Mouse (Mus musculus): ENCODE measurements around the gene Nudcd2. TPM values are rescaled to one million over a fixed set of nuclear protein-coding genes. Genes with fewer than 3 reads are reported as not detected.

Nudcd2 gene
- 80.2 TPM for polyA plus RNA-seq (2014; fragmentation: Illumina TruSeq; extraction: RNeasy Lipid Tissue Mini Kit (QIAGEN cat#74804); ENCODE audit: low read depth, low replicate concordance)

GRCm38 (mm10) chr11:40733339-40734174 lies at the start of gene Nudcd2, which contains the start of gene Hmmr:
Gene Nudcd2 (plus strand): TSS chr11:40733667.
Gene Hmmr (minus strand): TSS chr11:40733422.

GRCm38 (mm10) chr11:40695103-40695502 lies 38.4 kb upstream of the Nudcd2 start, which contains the start of gene Mat2b:
Gene Mat2b (minus strand): TSS chr11:40695203.

GRCm38 (mm10) chr11:40755109-40755627 lies 21.7 kb downstream of the Nudcd2 start, which contains the start of gene Ccng1:
Gene Ccng1 (minus strand): TSS chr11:40755311.

Other genes with a start within 250 kb of the Nudcd2 start
- gene Mat2b, start 38.5 kb upstream of the Nudcd2 start, polyA plus RNA-seq (2014; fragmentation: Illumina TruSeq; extraction: RNeasy Lipid Tissue Mini Kit (QIAGEN cat#74804); ENCODE audit: low read depth, low replicate concordance), result 50.9 TPM
- 0.19 TPM for gene Hmmr, start 245 bp upstream of the Nudcd2 start, polyA plus RNA-seq (2014; fragmentation: Illumina TruSeq; extraction: RNeasy Lipid Tissue Mini Kit (QIAGEN cat#74804); ENCODE audit: low read depth, low replicate concordance)
- 57.3 TPM for gene Ccng1, start 21.6 kb downstream of the Nudcd2 start, polyA plus RNA-seq (2014; fragmentation: Illumina TruSeq; extraction: RNeasy Lipid Tissue Mini Kit (QIAGEN cat#74804); ENCODE audit: low read depth, low replicate concordance)